Mouse (Mus musculus): ENCODE data around the gene Bicdl2.

GRCm38 (mm10) chr17:23653324-23653723 is 7.0 kb upstream of the Bicdl2 start:
- TF ChIP-seq CTCF (IDR thresholded peaks at IDR 0.05; ENCODE audit: extremely low read depth, insufficient read depth, insufficient read length, insufficient replicate concordance) (no peak), POLR2A (IDR thresholded peaks at IDR 0.05; ENCODE audit: low read depth, low read length) (no peak)
